Mouse (Mus musculus) c-Kit-positive CD71-positive TER-119-positive erythroid progenitor cells, embryonic 14.5 days (primary cell): Measurements from ENCODE around the gene Ntn3.

Experiments used
- DNase-seq: peaks from one replicate; pipeline ENCODE4 v3.0.0-alpha.2; 2013; ENCODE audit warnings: low spot score

Ntn3 gene

DNA sequence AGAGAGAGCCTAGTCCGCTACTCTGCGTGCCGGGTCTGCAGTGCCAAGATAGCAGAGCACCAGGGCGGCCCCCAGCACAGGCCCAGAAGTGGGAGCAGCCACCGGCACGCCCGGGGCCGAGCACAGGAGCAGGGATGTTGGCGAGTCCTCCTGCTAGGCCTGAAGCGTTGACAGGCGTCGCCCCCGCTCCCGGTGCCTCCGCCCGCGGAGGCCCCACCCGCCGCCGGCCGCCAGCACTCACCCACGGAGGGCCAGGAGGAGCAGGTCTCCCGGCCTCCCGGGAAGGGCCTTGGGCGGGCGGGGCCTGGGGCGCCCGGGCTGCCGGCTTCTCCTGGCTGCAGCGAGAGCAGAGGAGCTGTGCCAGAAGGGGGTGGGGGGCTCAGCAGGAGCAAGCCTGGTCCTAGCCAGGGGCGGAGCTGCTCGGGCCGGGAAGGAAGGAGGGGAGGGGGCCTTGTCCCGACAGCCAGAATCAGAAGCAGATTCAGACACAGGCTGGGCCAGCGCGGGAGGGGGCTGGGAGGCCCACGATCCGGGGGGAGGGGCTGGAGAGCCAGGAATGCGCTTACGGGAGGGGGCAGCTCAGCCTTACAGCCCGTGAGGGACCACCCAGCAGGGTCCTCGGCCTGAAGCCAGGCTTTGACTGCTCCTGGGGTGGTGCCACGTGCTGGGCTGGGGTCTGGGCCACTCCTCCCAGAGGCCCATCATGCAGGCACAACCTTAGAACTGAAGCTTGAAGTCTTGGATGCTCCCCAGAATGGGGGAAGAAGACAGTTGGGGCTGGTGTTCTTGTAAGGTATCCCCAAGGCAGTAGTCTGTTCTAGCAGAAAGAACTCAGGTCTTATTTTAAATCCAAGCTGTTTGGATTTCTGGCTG is at the start of gene Ntn3:
TSS of gene Ntn3 (minus strand) at position 489 of the 873 bp plus-strand sequence.
- DNase-seq, result peak; percentile 89

DNA sequence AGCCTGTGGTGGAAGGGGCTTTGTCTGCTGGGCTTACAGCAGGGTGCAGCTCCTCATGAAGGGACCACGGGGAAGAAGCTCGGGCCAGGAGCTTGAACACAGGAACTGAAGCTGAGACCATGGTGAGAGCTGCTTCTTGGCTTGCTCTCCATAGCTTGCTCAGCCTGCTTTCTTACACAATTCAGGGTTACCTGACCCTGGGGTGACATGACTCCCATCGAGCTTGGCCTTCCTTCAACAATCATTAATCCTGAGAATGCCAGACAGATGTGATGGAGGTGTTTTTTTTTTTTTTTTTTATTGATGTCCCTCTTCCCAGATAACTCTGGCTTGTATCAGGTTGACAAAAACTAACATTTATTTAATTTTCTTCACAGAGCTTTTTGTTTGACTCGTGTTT is 49.6 kb upstream of the Ntn3 start:
- DNase-seq, result no peak

DNA sequence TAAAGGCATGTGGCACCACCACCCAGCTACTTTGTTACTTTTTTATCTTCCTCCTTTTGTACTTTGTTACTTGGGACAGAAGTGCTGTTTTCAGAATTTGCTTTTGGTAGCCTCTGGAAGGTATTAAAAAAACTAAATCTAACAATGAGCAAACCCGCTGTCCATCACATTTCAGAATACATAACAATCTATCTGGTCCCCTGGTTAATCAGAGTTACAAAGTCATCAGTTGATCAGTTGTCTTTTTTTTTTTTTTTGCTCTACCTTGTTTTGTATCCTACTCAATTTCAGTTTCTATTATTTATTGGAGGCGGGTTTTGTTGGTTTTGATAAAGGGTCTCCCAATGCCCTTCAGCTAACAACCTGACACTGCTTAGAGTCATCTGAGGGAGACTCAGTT is 43.0 kb upstream of the Ntn3 start:
- DNase-seq, result no peak

DNA sequence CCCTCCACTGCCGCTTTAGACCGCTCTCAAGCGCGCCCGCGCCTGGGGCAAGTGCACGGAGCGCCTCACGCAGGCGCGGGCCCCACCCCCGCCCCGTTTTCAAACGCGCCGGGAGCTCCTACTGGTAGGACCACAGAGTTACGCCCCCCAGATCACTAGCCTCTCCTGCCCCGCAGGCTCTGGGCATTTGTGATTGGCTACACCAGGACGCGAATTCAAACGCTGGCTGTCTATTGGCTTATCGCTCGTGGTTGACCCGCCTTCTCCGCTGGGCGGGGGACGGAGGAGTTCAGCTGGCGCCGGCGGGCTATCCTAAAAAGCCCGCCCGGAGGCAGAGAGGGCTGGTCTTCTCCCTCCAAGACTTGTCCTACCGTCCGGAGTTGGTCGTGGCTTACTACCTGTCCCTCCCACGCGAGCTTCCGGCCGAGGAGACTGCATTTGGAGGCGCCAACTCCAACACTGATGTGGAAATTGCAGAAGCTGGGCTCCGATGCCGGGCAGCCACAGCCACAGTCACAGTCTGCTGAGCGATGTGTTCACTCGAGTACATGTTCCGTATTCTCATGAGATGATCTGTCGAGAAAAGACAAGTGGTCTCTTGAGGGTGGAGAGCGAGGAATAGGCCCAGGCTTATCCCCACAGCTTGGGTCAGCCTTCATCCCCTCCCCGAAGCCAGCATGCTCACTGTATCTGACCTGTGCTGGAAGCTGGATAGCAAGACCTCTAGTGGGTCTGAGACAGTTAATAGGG is 42.2 kb upstream of the Ntn3 start, which contains the start of gene Ccnf:
TSS of gene Ccnf (minus strand) at position 165 of the 750 bp plus-strand sequence.
- DNase-seq, result peak; percentile 98

DNA sequence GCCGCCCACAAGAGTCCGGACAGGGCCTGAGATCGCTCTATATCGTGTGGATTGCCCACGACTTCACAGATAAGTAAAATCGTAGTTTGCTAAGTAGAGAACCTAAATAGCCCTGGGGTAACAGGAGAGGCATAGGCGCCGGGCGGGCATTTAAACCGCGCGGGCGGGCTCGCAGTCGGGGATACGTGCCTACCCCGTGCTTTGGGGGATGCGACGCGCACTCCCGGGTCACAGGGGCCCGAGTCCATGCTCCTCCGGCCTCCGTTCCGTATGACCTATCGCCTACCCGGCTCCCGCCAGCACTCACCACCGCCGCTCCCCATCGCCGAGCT is 41.6 kb upstream of the Ntn3 start:
- no peak for DNase-seq

DNA sequence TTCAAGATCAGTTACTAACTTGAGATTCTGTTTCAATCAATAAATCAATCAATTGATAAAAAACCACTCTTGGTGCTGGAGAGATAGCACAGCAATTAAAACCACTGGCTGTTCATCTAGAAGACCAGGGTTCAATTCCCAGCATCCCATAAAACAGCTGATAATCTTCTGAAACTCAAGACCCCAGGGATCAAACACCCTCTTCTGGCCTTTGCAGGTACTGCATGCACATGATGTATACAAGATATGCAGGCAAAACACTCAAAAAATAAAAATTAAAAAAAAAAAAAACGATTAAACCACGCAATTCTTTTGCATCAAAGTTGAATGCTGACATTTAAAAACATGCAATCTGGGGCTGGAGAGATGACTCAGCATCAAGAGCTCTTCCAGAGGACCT is 39.3 kb upstream of the Ntn3 start:
- no peak for DNase-seq

DNA sequence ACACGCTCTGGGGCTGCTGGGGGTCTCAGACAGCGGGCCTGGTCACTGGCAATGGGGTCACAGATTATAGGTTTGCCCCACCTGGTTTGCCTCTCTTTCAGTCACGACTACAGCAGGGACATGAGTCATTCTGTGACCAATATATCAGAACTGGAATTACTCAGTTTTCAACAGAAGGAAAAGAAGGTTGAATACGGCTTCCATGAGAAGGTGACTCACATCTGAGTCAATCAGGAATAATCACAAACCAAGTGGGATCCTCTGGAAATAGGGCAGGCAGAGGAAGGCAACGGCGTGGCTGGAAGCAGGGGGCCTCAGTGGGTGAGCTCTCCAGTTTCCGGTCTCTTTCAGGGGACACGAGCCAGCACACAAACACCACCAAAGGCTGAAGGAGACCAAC is 34.7 kb upstream of the Ntn3 start:
- DNase-seq, result no peak

DNA sequence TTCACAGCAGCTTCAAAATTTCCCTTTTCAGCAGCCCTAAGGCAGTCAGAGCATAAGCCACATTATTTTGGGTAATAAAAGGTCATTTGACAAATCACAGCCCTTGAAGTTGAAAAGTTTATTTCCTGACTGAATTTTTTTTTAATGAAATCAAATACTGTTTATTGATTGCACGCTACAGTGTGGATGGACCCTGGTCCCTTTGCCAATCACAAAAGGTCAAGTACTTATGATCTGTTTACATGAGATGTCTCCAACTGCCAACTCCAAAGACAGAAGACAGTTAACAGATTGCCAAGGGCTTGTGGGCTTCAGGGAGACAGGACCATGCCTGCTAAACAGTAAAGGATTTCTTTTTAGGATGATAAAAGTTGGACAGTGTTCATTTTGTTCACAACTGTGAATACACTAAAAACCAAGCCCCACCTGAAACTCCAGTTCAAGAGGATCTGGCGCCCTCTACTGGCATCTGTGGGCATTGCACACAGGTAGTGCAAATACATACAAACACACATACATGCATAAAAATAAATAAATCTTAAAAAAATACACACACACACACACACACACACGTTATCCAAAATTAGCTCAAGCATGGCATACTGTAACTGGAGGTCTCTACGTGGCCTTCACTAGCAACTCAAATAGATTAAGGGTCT is 34.1 kb upstream of the Ntn3 start:
- peak; percentile 65 for DNase-seq

DNA sequence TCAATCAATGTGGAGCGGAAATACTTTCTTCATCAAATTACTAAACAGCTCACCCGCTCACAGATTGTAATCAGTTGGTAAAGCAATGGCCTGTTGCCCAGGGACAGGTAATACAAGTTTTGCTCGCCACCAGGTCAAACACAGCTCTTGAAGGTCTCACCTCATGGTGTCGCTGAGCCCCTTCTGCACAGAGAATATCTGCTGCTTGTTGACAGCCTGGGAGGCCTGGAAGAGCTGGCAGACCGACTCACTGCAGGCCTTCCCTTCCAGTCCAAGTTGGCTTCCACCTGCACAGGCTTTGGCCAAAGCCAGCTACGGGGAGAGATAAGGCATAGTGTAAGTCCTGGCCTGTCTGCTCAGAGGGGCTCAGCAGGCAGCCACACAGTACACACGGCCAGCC is 27.6 kb upstream of the Ntn3 start:
- no peak for DNase-seq

DNA sequence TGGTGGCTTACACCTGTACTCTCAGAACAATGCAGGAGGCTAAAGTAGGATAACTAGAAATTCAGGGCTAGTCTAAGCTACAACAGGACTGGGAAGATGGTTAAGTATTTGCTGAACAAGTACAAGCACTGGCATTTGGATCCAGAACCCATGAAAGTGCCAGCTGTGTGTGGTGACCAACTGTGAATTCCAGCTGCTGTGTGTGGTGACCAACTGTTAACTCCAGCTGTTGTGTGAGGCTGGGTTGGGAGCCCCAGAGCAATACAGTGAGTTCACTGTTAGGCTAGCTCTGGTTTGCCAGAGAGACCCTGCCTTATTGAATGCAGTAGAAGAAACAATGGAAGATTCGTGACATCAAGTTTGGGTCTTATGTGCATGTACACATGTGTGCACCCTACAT is 27.1 kb upstream of the Ntn3 start:
- DNase-seq, result no peak

DNA sequence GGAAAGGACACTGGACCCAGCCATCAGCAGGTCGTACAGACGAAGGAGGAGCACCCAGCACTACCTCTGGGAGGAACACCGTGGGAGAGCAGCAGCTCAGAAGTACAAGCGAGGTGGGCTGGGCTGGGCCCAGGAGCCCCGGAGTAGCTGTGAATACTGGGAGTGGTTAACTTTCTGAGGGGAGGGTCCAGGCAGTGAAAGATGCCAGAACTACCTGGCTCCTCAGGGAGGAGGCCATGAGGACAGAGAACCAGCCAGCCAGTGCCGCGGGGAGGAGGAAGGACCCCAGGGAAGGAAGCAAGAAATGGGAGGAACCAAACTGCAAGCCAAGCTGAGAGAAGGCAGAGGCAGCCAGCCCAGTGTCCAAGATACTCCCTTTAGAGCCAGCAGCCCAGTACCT is 18.6 kb upstream of the Ntn3 start:
- no peak for DNase-seq

DNA sequence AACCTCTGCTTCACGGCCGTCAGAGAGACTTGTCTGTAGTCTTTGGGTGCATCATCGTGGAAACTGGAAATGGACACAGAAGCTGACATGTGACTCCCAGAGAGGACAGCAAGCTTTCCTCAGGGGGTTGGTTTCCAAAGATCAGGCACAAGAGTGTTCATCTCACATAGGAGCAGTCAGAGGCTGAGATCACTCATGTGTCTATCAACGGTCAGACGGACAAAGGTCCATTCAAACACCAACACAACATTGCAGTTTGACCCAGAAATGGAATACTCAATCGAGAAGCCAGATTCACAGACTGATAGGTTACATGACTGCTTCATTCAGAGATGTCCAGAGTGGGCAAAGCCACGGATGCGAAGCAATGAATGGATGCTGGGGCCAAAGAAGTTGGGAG is 17.4 kb upstream of the Ntn3 start:
- DNase-seq, result no peak

DNA sequence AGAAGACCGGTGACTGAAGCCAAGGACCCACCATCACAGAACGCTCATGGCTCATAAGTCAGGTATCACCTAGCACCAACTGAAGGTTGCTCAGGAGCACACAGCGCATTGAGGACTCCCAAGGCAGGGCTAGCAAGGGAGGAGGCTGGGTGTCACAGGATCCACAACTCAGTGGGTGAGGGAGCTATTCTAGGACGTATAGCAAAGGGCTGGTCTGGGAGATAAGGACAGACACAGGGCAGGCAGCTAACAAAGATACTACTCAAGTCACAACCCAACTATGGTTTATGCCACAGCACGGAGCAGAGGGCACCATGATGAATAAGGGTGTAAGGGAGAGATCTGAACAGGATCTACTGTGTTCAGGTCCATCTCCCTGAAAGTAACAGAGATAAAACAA is 16.5 kb upstream of the Ntn3 start:
- peak; percentile 86 for DNase-seq

DNA sequence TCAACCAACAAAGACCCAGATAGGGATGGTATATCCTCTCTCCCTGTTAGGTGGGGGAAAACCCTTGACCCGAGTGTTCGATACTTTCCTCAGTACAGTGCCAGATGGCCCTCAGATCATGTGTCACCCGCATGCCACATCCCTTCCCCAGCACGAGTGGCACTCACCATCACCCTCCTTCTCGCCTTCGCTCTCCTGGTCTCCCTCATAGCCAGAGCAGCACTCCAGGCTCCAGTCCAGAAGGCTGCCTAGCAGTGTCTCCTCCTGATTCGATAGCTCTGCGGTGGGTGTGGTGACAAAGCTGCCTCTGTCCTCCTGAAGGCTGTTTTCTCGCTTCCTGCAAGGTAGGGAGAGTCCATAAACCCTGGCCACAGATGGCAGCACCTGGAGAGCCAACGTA is 15.4 kb upstream of the Ntn3 start:
- DNase-seq, result no peak

DNA sequence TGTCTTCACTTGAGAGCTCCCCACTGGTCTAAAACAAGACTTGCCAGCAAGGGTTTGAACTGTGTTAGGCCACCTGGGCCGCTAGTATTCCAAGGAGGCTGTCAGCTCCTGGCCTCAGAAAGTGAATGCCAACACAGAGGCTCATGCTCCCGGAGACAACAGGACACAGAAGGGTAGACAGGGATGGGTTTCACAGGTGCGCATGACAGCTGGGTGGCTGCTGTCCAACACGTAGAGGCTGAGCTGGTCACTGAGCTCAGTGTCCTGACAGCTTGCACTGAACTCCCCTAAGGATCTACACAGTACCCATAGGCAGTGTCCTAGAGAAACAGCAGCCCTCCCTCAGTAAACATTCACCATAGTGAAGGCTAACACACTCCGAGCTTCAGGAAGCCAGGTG is 14.2 kb upstream of the Ntn3 start:
- no peak for DNase-seq

DNA sequence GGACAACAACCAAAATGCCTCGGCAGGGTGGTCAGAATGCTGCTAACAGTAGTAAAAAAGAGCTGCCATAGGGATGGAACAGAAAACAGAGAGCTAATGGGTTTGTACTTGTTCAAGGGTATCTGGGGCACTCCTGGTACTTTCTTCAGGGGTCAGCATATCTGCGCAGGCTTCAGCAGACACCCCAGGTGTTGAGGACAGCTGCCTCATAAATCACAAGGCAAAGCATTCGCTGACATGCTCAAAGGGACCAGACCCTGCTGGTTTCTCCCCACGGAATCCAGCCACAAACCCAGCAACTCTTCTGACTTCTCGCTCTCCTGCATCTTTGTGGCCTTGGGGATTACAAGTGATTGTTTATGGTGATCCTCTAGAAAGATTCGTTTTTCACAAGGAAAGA is 13.3 kb upstream of the Ntn3 start:
- no peak for DNase-seq

DNA sequence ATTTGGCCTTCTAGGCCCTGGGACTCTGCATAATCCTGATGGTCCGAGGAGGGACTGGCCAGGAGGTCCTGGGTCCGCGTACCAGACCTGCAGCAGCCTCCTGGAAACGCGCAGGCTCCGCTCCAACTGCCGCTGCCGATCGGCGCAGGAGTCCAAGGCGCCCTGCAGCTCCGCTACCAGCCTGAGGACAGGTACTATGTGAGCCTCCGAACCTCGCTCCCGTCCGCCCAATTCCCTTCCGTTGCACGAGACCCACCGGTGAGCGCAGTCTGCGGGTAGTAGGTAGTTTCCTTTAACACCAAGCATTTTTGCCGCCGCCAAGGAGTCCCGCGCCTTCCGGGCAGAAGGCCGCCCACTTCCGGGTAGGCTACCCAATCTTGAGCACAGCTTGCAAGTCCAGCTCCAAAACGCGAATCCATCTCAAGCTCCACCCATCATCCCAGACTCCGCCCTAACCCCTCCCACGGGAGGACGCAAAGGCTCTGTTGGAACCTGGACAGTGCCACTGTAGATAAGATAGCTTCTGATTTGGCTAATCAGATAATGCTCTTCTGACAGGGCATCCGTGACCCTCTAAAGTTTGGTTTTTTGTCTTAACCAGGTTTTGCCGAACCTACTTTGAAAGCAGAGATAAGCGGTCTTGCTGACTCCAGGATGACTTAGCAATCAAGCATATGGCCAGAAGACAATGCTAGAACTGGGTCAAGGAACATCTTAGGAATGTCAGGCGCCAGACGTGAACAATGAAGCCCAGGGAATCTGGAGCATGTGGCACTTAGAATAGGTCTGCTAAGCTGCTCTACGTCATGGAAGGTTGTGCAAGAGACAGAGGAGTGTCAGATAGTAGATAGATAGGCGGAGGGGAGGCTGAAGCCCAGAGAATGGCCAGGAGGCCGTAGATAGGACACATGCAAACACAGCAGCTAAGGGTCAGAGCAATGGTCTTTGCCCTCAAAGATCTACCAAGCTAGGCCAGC is 11.4 kb upstream of the Ntn3 start, which contains the start of gene Tedc2:
TSS of gene Tedc2 (minus strand) at position 417 of the 977 bp plus-strand sequence.
- DNase-seq, result peak; percentile 91

DNA sequence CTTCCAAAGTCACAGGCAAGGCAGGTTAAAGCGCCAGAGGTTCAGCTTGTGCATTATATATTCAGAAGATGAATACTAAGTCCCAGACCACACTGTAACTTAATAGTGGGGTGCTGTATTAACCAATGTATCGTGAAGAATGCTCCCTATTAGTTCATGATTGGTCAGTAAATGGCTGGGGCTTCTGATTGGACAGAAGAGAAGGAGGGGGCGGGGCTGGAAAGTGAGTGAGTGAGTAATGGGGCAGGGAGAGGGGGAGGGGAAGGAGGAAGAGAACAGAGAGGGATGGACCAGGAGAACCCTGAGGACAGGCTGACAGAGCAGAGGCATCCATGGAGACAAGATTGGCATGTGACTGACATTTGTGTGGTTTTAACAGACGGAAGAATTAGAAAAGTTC is 7.5 kb upstream of the Ntn3 start:
- no peak for DNase-seq

DNA sequence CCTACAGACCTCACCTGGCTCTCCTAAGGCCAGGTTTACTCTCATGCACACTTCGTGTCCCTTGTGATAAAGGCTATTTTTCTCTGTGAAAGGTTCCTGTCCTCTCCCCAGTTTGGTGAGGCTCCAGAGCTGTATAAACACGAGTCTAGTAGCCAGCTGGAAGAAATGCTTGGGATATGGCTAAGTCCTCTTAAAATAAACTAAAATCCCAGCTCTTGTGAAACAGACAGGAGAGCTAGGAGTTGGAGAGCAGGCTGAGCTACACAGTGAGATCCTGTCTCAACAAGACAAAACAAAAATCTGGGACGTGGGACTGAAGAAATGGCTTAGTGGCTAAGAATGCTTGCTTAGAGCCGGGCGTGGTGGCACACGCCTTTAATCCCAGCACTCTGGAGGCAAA is 3.9 kb upstream of the Ntn3 start:
- DNase-seq, result no peak

DNA sequence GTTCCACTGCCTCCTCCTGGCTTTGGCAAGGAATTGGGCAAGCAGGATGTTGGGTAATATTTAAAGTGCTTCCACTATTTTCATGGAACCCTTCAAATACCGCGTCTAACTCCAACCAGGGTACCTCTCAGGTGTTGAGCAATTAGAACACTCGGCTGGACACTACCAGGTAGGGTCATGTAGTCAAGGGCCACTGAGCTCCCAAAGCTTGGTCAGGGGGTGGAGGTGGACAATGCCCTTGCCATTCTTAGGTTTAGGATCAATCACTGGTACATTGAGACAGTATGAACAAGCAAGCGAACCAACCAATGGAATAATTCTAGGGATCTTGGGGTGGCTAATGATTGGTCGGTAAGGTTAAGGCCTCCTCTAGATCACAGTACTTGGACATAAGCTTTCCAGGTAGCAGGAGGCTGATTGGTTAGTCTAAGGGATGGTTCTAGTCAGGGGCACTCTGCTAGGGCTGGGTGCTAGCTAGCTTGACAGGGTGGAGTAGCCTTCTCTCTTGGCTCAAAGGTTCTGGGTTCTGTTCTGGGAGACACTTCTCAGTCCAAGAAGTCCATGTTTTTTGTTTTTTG is 3.2 kb upstream of the Ntn3 start:
- DNase-seq, result no peak
